Mouse (Mus musculus): Measurements from ENCODE around the gene Ano6. TPM values are rescaled to one million over a fixed set of nuclear protein-coding genes. Genes with fewer than 3 reads are reported as not detected.
A peak's percentile ranks its signal among the peaks of the same experiment; 100 is the strongest.

Ano6 gene
- polyA plus RNA-seq, 1 experiment from 2014 or later, result 53.8 TPM

- peaks cover 27% of the 10 kb centered on the region for H3K36me3 ChIP-seq
- H3K27ac ChIP-seq, result no peak overlapping the region
Observed at GRCm38 (mm10) chr15:95971302-95971701, 180.7 kb downstream of the Ano6 start.

GRCm38 (mm10) chr15:95972156-95972555 is 181.5 kb downstream of the Ano6 start:
- ATAC-seq, result no peak
- H3K27me3 ChIP-seq (replicated peaks), result no peaks in the 10 kb centered on the region
- no peak overlapping the region for H3K9ac ChIP-seq
- H3K9me3 ChIP-seq, result no peaks in the 10 kb centered on the region
- H3K36me3 ChIP-seq, result peaks cover 27% of the 10 kb centered on the region
- no peak overlapping the region for H3K4me2 ChIP-seq (replicated peaks)
- no peaks in the 10 kb centered on the region for H3K4me1 ChIP-seq (replicated peaks)
- 94% methylated on average over 15 of the region's 15 CpGs for WGBS
- H3K4me3 ChIP-seq (replicated peaks), result no peak overlapping the region
- no peak overlapping the region for H3K27ac ChIP-seq

More at GRCm38 (mm10) chr15:95971302-95971701, 180.7 kb downstream of the Ano6 start:
- Histone ChIP-seq H3K9me3 (no peaks in the 10 kb centered on the region), H3K4me1 (replicated peaks) (no peaks in the 10 kb centered on the region), H3K27me3 (replicated peaks) (no peaks in the 10 kb centered on the region), H3K4me2 (replicated peaks) (no peak overlapping the region), H3K4me3 (replicated peaks) (no peak overlapping the region), H3K9ac (no peak overlapping the region)
- ATAC-seq, result no peak
- WGBS, result 96% methylated on average over 8 of the region's 8 CpGs

GRCm38 (mm10) chr15:95972621-95973020 is 182.0 kb downstream of the Ano6 start:
- 95% methylated on average over 12 of the region's 12 CpGs for WGBS
- no peaks in the 10 kb centered on the region for H3K4me1 ChIP-seq (replicated peaks)
- no peak for ATAC-seq
- H3K4me2 ChIP-seq (replicated peaks), result no peak overlapping the region
- H3K36me3 ChIP-seq, result peaks cover 27% of the 10 kb centered on the region
- H3K27me3 ChIP-seq (replicated peaks), result no peaks in the 10 kb centered on the region
- H3K27ac ChIP-seq, result no peak overlapping the region
- no peak overlapping the region for H3K9ac ChIP-seq
- no peaks in the 10 kb centered on the region for H3K9me3 ChIP-seq
- H3K4me3 ChIP-seq (replicated peaks), result no peak overlapping the region

GRCm38 (mm10) chr15:95974021-95974597 is 183.5 kb downstream of the Ano6 start:
- 77% methylated on average over 10 of the region's 10 CpGs for WGBS

GRCm38 (mm10) chr15:95976156-95976876 is 185.7 kb downstream of the Ano6 start:
- ATAC-seq, result 0 out of 2 replicates have a peak, but pooled peaks have one; percentile 43
- Histone ChIP-seq H3K27me3 (replicated peaks) (no peaks in the 10 kb centered on the region), H3K9me3 (no peaks in the 10 kb centered on the region), H3K27ac (no peak overlapping the region), H3K4me3 (replicated peaks) (no peak overlapping the region), H3K36me3 (peaks cover 14% of the 10 kb centered on the region), H3K4me1 (replicated peaks) (no peaks in the 10 kb centered on the region), H3K9ac (no peak overlapping the region), H3K4me2 (replicated peaks) (no peak overlapping the region)
- WGBS, result 52% methylated on average over 4 of the region's 4 CpGs

More at GRCm38 (mm10) chr15:95974021-95974597, 183.5 kb downstream of the Ano6 start:
- H3K36me3 ChIP-seq, result peaks cover 23% of the 10 kb centered on the region
- no peak overlapping the region for H3K4me3 ChIP-seq (replicated peaks)
- H3K9ac ChIP-seq, result no peak overlapping the region
- no peaks in the 10 kb centered on the region for H3K9me3 ChIP-seq
- no peaks in the 10 kb centered on the region for H3K27me3 ChIP-seq (replicated peaks)
- no peak overlapping the region for H3K27ac ChIP-seq
- no peak for ATAC-seq
- H3K4me2 ChIP-seq (replicated peaks), result no peak overlapping the region
- no peaks in the 10 kb centered on the region for H3K4me1 ChIP-seq (replicated peaks)

GRCm38 (mm10) chr15:95977169-95977938 is 186.7 kb downstream of the Ano6 start:
- Histone ChIP-seq H3K9ac (no peak overlapping the region), H3K36me3 (peaks cover 10% of the 10 kb centered on the region), H3K4me1 (replicated peaks) (no peaks in the 10 kb centered on the region), H3K9me3 (no peaks in the 10 kb centered on the region), H3K27me3 (replicated peaks) (no peaks in the 10 kb centered on the region), H3K27ac (no peak overlapping the region), H3K4me2 (replicated peaks) (no peak overlapping the region), H3K4me3 (replicated peaks) (no peak overlapping the region)
- no peak for ATAC-seq
- 69% methylated on average over 8 of the region's 8 CpGs for WGBS

GRCm38 (mm10) chr15:95977939-95978252 is 187.3 kb downstream of the Ano6 start:
- no peak overlapping the region for H3K9ac ChIP-seq
- no peak overlapping the region for H3K4me3 ChIP-seq (replicated peaks)
- H3K4me2 ChIP-seq (replicated peaks), result no peak overlapping the region
- H3K9me3 ChIP-seq, result no peaks in the 10 kb centered on the region
- no peak for ATAC-seq
- H3K36me3 ChIP-seq, result peaks cover 5% of the 10 kb centered on the region; the same call in 1 of the 2 replicates
- no peaks in the 10 kb centered on the region for H3K4me1 ChIP-seq (replicated peaks)
- H3K27ac ChIP-seq, result no peak overlapping the region
- no peaks in the 10 kb centered on the region for H3K27me3 ChIP-seq (replicated peaks)
- WGBS, result 76% methylated on average over 3 of the region's 3 CpGs

- Histone ChIP-seq H3K4me2 (replicated peaks) (no peak overlapping the region), H3K4me3 (replicated peaks) (no peak overlapping the region), H3K36me3 (no peaks in the 10 kb centered on the region), H3K4me1 (replicated peaks) (no peaks in the 10 kb centered on the region), H3K27me3 (replicated peaks) (no peaks in the 10 kb centered on the region), H3K9me3 (no peaks in the 10 kb centered on the region), H3K9ac (no peak overlapping the region), H3K27ac (no peak overlapping the region)
- ATAC-seq, result no peak
- 51% methylated on average over 5 of the region's 5 CpGs for WGBS
Observed at GRCm38 (mm10) chr15:95980641-95981040, 190.0 kb downstream of the Ano6 start.

- no peaks in the 10 kb centered on the region for H3K4me1 ChIP-seq (replicated peaks)
- H3K9ac ChIP-seq, result no peak overlapping the region
- WGBS, result 89% methylated on average over 3 of the region's 3 CpGs
- no peak overlapping the region for H3K4me2 ChIP-seq (replicated peaks)
- no peak overlapping the region for H3K27ac ChIP-seq
- no peak for ATAC-seq
- H3K9me3 ChIP-seq, result no peaks in the 10 kb centered on the region; the same call in 1 of the 2 replicates
- no peaks in the 10 kb centered on the region for H3K27me3 ChIP-seq (replicated peaks)
- no peak overlapping the region for H3K4me3 ChIP-seq (replicated peaks)
- H3K36me3 ChIP-seq, result no peaks in the 10 kb centered on the region
Observed at GRCm38 (mm10) chr15:95987916-95988315, 197.3 kb downstream of the Ano6 start.

GRCm38 (mm10) chr15:95989496-95990124 is 199.0 kb downstream of the Ano6 start:
- Histone ChIP-seq H3K4me2 (replicated peaks) (no peak overlapping the region), H3K4me1 (replicated peaks) (no peaks in the 10 kb centered on the region), H3K27me3 (replicated peaks) (no peaks in the 10 kb centered on the region), H3K9me3 (no peaks in the 10 kb centered on the region; the same call in 1 of the 2 replicates), H3K27ac (no peak overlapping the region), H3K4me3 (replicated peaks) (no peak overlapping the region), H3K36me3 (no peaks in the 10 kb centered on the region), H3K9ac (no peak overlapping the region)
- WGBS, result 80% methylated on average over 9 of the region's 9 CpGs
- ATAC-seq, result no peak

GRCm38 (mm10) chr15:96002958-96003601 is 212.4 kb downstream of the Ano6 start:
- 0 out of 2 replicates have a peak, but pooled peaks have one; percentile 51 for ATAC-seq
- no peaks in the 10 kb centered on the region for H3K36me3 ChIP-seq
- WGBS, result 26% methylated on average over 6 of the region's 6 CpGs
- H3K9me3 ChIP-seq, result no peaks in the 10 kb centered on the region
- no peak overlapping the region for H3K4me2 ChIP-seq (replicated peaks)
- H3K4me3 ChIP-seq (replicated peaks), result no peak overlapping the region
- H3K4me1 ChIP-seq (replicated peaks), result no peaks in the 10 kb centered on the region
- H3K9ac ChIP-seq, result no peak overlapping the region
- H3K27ac ChIP-seq, result no peak overlapping the region
- no peaks in the 10 kb centered on the region for H3K27me3 ChIP-seq (replicated peaks)
